Mouse (Mus musculus): ENCODE results near the gene Dnmt3l. TPM values are rescaled to one million over a fixed set of nuclear protein-coding genes. Genes with fewer than 3 reads are reported as not detected.

Dnmt3l gene
- total RNA-seq, 1 experiment from 2014 or later = not detected

- no peak for ATAC-seq (ENCODE audit: extremely low read depth, insufficient number of reproducible peaks, low FRiP score, poor library complexity, severe bottlenecking)
Measured at GRCm38 (mm10) chr10:78104555-78105490, 63.1 kb downstream of the Dnmt3l start.

- peak; percentile 59 for ATAC-seq (ENCODE audit: extremely low read depth, insufficient number of reproducible peaks, low FRiP score, poor library complexity, severe bottlenecking)
Measured at GRCm38 (mm10) chr10:78105548-78105947, 63.8 kb downstream of the Dnmt3l start.

Other genes with a start within 250 kb of the Dnmt3l start
- not detected in 2 replicates for gene Gm9639, start 246.9 kb upstream of the Dnmt3l start, total RNA-seq (2017)
- gene Gm19668, start 242.8 kb upstream of the Dnmt3l start, total RNA-seq (2017) = not detected in 2 replicates
- not detected in 2 replicates for gene Gm9507, start 230.1 kb upstream of the Dnmt3l start, total RNA-seq (2017)
- gene Gm2696, start 227.3 kb upstream of the Dnmt3l start, total RNA-seq (2017) = not detected in 2 replicates
- gene Krtap10-4, start 214.9 kb upstream of the Dnmt3l start, total RNA-seq (2017) = not detected in 2 replicates
- gene Krtap10-10, start 206.0 kb upstream of the Dnmt3l start, total RNA-seq (2017) = not detected in 2 replicates
- not detected in 2 replicates for gene Gm36176, start 195.1 kb upstream of the Dnmt3l start, total RNA-seq (2017)
- not detected in 2 replicates for gene Gm10318, start 189.1 kb upstream of the Dnmt3l start, total RNA-seq (2017)
- not detected in 2 replicates for gene Gm3285, start 180.0 kb upstream of the Dnmt3l start, total RNA-seq (2017)
- 0.12 and 0.23 TPM in 2 replicates for gene Lrrc3, start 139.4 kb upstream of the Dnmt3l start, total RNA-seq (2017)
- 216 and 259 TPM in 2 replicates for gene Trpm2, start 71.4 kb upstream of the Dnmt3l start, total RNA-seq (2017)
- 7.6 and 9.8 TPM in 2 replicates for gene 1810043G02Rik, start 63.4 kb upstream of the Dnmt3l start, total RNA-seq (2017)
- 37.7 and 41.0 TPM in 2 replicates for gene Pfkl, start 31.9 kb upstream of the Dnmt3l start, total RNA-seq (2017)
- 0.12 and 0.49 TPM in 2 replicates for gene Aire, start 1.7 kb downstream of the Dnmt3l start, total RNA-seq (2017)
- gene Icosl, start 27.4 kb downstream of the Dnmt3l start, total RNA-seq (2017) = 128 and 134 TPM in 2 replicates
- gene D10Jhu81e, start 127.8 kb downstream of the Dnmt3l start, total RNA-seq (2017) = 33.5 and 38.6 TPM in 2 replicates
- gene Pwp2, start 143.2 kb downstream of the Dnmt3l start, total RNA-seq (2017) = 10.6 and 10.7 TPM in 2 replicates
- gene Trappc10, start 202.7 kb downstream of the Dnmt3l start, total RNA-seq (2017) = 36.2 and 38.4 TPM in 2 replicates